Mouse (Mus musculus) left cerebral cortex, postnatal 25 days (tissue): ENCODE measurements around the gene Robo4. TPM values are rescaled to one million over a fixed set of nuclear protein-coding genes. Genes with fewer than 3 reads are reported as not detected.

Experiments
- DNase-seq, 2 experiments: peaks; one replicate each; pipeline ENCODE4 v3.0.0; 2022; ENCODE audit warnings: low spot score in 2 of 2, mixed read lengths in 1 of 2
- intact Hi-C: fragments of 180-260 bp; cut with DNase I; formaldehyde crosslinking; loops from one replicate; pipeline ENCODE4 v1.15.1; 2025
- total RNA-seq, 2 experiments: library from RNA; stranded (reverse); gene quantifications; 2 replicates each; pipeline ENCODE4 v1.2.3; 2021

Robo4 gene
- total RNA-seq, 2 experiments from 2014 or later, result 6.7 to 7.3 TPM

DNA sequence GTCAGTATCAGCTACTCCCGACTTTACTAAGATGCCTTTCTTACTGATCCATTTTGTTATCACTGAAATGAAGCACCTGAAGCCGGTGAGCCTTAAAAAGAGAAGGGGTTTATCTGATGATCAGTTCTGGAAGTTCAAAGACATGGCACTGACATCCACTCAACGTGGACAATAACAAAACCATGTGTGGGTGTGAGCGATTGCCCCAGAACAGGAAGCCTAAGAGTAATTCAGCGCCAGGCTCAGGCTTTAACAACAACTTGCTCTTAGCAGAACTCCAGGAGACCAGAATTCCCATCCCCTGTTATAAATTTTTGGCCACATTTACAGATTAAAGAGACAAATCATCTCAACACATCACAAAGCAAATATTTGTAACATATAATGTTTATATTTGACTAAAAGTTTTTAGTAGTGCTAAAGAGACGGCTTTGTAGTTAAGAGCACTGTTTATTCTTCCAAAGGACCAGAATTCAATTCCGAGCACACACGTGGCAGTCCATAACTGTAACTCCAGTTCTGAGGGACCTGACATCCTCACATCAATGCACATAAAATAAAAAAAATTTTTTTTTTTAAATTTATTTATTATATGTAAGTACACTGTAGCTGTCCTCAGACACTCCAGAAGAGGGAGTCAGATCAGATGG, 8.1 kb upstream of the Robo4 start:
- intact Hi-C loops, result no loop called here
- DNase-seq, result no peak

DNA sequence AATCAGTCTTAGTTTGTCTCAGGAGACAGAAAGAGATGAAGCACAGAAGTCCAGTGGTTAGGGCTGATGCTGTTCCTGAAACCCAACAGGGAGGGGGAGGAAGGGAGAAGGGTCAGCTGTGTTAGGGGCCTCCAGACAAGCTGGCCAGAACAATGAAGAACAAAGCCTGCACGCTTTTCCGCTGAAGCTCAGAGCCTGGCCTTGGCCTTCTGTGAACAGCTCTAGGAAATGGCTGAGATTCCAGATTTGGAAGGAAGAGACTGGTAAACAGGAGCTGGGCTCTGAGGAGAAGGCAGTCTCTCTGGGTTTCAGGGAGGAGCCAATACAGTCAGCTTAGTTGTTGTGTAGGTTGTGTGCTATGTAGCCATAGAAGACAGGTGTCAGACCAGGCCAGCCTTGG, 1.1 kb upstream of the Robo4 start:
- intact Hi-C loops, result no loop called here

DNA sequence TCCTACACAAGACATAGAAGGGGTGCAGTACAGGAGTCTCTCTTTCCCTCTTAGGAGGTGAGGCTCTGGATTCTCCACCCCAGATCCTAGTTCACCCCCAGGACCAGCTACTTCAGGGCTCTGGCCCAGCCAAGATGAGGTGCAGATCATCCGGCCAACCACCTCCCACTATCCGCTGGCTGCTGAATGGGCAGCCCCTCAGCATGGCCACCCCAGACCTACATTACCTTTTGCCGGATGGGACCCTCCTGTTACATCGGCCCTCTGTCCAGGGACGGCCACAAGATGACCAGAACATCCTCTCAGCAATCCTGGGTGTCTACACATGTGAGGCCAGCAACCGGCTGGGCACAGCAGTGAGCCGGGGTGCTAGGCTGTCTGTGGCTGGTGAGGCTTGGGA, 804 bp downstream of the Robo4 start:
- intact Hi-C loops, result no loop called here
- DNase-seq, result no peak

More for the DNA sequence above, 1.1 kb upstream of the Robo4 start:
- DNase-seq, result no peak

DNA sequence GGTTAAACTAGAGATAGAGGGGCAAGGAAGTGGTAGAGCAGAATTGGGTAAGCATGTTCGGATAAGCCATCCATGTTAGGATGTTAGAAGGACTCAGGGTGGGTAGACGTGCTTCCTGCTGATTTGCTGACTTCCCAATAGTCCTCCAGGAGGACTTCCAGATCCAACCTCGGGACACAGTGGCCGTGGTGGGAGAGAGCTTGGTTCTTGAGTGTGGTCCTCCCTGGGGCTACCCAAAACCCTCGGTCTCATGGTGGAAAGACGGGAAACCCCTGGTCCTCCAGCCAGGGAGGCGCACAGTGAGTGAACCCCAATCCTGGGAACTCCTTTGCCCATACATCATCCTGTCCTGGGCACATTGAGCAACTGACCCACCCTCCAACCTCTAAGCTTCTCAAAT, 1.3 kb downstream of the Robo4 start:
- intact Hi-C loops, result no loop called here
- DNase-seq, result no peak

DNA sequence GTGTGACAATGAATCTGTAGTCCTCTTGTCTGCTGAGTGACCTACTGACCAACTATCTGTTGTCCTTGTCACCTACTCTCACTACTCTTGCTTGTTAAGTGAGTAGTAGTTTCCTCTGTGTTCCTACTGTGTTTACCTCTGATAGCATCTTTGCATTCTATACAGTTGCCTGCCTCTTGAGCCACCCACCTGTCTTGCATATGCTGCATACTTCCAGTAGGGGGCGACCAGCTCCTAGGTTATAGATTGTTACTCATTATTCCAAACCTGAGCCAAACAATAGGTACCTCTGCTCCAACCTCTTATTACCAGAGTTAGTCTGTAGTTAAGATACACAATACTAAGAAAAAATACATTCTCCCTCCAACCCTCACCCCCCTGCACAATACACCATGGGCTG, 4.7 kb downstream of the Robo4 start:
- intact Hi-C loops, result no loop called here

DNA sequence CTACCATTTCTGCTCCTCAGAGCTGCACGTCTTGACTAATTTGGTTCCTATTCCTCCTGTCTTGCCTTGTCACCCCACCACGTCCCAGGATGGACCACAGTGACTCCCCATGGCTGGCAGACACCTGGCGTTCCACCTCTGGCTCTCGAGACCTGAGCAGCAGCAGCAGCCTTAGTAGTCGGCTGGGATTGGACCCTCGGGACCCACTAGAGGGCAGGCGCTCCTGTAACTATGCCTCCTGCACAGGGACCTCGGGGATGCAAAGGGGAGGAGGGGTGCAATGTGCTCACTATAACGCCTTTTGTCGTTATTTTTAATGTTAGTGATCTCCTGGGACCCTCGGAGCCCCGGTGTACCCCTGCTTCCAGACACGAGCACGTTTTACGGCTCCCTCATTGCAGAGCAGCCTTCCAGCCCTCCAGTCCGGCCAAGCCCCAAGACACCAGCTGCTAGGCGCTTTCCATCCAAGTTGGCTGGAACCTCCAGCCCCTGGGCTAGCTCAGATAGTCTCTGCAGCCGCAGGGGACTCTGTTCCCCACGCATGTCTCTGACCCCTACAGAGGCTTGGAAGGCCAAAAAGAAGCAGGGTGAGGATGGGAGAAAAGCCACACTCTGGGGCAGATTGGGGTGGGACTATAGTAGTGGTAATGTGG, 6.3 kb downstream of the Robo4 start:
- intact Hi-C loops, result no loop called here
- DNase-seq, result no peak

More for the DNA sequence above, 4.7 kb downstream of the Robo4 start:
- peak in 1 of 2 experiments; percentile 38 for DNase-seq

DNA sequence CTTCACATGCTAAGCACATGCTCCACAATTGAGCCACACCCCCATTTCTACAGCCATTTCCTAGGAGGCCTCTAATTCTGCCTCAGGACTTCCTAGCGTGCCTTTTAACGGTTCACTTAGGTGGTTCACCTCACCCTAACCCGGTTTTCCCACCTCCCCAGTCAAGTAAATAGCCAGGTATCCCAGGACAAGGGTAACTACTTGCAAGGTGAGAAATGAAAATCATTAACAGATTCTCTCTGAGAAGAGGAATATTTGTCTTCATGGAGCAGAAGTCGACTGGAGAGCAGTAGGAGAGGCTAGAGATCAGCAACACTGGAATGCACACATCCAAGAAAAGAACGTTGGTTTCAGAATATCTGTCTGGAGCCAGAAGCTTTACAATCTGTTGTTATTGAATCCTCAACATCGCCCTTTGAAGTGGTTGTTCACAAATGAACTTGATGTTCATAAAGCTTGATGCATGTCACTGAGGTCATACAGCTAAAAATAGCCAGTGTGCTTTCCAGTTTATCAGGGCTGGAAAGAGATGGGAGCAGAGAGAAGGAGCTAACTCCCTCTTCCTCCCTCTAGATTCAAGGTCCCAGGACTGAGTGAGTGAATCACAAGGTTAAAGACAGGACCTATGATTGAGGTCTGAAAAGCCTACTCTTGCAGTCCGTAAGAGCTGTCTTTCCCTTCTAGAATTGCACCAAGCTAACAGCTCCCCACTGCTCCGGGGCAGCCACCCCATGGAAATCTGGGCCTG, 8.2 kb downstream of the Robo4 start:
- intact Hi-C loops, result no loop called here
- no peak for DNase-seq

DNA sequence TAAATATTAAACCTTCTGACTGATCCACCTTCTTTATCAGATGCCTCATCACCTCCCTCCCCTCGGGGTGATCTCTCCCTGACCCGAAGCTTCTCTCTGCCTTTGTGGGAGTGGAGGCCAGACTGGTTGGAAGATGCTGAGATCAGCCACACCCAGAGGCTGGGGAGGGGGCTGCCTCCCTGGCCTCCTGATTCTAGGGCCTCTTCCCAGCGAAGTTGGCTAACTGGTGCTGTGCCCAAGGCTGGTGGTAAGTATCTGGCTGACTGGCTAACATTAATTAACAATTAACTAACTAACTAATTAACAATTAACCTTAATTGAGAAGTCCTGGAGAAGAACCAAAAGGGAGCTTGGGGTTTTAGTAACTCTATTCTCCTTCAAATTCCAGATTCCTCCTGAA, 11.3 kb downstream of the Robo4 start:
- DNase-seq, result no peak
- intact Hi-C loops, result no loop called here

DNA sequence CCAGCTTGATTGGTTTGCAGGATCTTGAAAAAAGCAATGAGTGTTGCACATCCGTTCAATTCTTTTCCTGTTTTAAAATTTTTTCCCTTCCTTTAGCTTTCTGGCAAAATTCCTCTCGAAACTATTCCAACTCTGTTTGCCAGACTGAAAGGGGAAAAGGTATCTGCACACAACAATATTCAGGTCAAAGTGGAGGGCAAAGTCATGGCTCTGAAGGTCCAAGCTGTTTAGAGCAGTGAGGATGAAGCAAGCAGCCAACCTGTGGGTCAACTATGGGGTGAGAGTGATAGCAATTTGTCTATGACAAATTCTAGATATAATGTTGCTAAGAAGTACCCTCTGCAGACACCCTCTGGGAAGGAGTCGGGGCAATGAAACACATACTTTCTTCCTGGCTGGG, 13.0 kb downstream of the Robo4 start:
- intact Hi-C loops, result no loop called here
- DNase-seq, result no peak

DNA sequence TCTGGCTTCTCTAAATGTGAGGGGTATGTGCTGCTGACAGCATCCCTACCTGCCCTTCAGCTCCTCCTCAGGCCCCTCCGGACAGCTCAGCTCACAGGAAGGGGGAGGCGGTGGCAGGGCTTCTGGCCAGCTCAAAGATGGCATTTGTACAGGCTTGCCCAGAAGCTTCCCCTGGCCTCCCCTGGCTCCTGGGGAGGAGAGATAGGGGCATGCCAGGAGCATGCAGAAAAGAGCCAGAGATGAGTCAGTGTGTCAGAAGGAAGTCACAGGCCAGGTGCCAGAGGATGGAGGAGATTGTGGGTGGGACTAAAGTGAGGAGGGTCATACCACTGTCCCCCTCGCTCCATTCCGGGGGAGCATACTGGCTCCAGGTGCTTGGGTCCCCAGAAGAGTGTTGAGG, 17.1 kb downstream of the Robo4 start:
- intact Hi-C loops, result no loop called here
- DNase-seq, result no peak

DNA sequence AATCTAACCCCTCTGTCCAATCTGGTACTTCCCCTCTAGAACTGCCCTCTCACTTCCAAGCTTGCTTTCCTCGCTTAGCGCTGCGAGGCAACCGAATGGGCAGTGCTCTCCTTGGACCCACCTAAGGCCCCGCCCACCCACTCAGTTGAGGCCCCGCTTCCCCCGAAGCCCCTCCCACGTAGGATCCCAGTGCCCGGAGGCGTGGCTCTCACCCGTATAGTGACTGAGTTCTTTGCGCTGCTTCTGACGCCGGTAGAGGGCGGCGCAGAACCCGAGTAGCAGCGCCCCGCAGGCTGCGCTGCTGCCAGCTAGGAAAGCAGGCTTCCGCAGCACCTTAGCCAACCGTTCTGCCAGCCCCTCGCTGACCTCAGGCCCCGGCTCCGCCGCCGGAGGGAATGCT, 19.0 kb downstream of the Robo4 start:
- intact Hi-C loops, result no loop called here
- peak; percentile 67 to 72 for DNase-seq

DNA sequence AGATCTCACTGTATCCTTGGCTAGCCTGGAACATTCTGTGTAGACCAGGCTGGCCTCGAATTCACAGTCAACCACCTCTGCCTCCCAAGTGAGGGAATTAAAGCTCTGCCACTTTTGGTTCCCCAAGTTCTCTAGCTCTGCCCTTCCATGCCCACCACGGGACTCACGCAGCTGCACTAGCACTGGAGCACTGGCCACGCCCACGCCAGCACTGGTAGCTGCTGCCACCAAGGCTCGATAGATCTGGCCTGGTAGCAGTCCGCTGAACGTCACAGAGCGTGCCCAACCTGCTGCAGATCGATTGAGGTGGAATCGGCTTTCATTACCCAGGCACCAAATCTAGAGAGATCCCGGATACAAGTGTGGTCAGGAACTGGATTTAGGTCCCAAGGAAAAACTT, 19.5 kb downstream of the Robo4 start:
- DNase-seq, result no peak
- intact Hi-C loops, result no loop called here

DNA sequence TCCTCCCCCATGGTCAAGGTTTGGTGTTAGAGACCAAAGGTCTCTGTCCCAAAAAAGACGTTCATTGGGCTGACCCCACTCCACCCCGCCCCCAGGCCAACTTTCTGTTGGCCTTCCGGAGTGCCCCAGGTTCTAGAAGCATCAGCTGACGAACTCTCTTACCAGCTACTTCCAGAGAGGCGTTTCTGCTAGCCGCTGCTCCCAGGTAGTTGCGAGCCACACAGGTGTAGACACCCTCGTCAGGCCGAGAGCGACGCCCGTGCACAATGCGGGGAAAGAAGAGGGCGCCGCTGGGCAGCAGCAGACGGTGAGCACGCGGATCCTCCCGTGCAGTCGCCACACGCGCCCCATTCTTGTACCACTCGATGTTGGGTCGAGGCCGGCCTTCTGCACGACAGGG, 27.6 kb downstream of the Robo4 start:
- intact Hi-C loops, result no loop called here
- DNase-seq, result no peak

DNA sequence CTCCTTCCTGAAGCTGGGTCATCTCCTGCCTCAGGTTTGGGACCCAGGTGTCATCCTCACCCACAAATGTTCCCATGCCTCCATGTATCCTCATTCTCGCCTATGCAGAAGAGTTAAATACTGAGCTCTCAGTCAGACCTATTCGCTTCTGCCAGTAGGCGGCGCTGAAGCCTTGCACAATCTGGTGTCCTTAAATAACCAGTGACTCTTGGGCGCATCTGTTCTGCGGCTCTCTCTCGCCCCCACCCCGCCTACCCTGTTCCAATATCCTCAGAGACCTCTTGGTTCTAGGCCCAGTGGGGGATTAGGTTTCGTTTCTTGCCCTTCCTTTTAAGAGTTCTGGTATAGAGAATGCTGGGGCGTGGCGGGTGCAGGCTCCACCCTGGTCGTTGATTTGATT, 28.9 kb downstream of the Robo4 start:
- peak; percentile 91 to 98 for DNase-seq
- intact Hi-C loops, result loop anchor here (2.0 to 5.0 kb wide), 4 partner anchors 30 to 502 kb away; no protein-coding TSS in a partner anchor

DNA sequence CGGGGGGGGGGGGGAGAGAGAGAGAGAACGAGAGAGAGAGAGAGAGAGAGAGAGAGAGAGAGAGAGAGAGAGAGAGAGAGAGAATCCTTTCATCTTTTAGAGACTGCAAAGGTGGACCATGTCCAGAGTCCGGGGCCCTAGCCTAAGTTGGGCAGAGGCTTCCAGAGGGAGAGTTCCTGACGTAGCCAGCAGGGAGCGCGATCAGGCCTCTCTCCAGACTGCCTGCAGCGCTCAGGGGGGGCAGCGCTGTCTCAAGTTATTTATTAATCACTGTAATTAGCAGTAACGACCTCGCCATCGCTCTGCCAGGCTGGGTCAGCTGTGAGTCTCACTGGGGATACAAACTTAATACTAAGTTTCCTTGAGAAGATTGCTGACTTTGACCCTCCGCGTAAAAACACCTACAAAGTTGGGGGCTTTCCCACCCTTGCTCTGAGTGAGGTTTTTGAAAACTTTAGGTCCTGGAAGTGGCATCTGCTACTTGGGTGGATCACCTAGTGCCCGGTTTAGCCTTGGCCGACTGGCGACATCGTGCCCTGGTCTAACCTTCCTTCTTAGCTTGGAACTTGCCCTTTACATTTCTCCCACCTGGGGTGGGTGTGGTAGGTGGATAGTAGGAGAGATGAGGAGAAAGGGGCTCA, 30.4 kb downstream of the Robo4 start:
- intact Hi-C loops, result loop anchor here (5.0 kb wide), 1 partner anchor 500 kb away; no protein-coding TSS in a partner anchor
- DNase-seq, result peak in 1 of 2 experiments; percentile 70

DNA sequence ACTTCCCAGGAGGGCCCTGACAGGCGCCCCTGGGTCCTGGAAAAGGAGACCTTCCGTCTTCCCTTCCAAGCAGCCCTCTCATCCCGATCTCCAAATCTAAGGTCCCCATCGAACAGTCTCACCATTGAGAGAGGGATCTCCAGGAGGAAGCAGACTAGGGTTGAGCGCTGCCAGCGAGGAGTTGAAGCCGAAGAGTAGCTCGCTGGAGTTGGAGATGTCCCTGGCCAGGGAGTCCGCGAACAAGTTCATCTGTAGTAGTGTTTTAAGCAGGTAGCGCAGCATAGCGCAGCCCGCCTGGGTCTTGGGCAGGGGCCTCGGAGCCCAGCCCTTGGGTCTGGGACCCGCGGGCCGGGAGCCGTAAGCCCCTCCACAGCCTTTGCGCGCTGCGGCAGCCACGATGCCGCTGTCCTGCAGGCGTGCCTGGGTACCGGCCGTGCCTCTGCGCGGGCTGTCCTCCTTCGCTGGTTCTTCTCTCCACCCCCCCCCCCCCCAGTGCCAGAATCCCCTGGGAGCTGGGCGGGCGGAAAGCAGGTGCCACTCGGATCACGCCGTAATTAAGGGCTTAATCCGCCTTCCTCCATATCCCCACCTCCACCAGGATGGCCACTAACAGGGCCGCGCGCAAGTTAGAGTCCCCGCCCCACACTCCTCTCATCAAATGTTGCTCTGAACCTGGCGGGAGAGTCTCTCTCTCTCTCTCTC, 31.2 kb downstream of the Robo4 start, which contains the start of gene Robo3:
Gene Robo3 (minus strand): TSS at position 527 of the 702 bp plus-strand sequence.
- intact Hi-C loops, result loop anchor here (5.0 kb wide), 1 partner anchor 499 kb away; no protein-coding TSS in a partner anchor
- no peak for DNase-seq

DNA sequence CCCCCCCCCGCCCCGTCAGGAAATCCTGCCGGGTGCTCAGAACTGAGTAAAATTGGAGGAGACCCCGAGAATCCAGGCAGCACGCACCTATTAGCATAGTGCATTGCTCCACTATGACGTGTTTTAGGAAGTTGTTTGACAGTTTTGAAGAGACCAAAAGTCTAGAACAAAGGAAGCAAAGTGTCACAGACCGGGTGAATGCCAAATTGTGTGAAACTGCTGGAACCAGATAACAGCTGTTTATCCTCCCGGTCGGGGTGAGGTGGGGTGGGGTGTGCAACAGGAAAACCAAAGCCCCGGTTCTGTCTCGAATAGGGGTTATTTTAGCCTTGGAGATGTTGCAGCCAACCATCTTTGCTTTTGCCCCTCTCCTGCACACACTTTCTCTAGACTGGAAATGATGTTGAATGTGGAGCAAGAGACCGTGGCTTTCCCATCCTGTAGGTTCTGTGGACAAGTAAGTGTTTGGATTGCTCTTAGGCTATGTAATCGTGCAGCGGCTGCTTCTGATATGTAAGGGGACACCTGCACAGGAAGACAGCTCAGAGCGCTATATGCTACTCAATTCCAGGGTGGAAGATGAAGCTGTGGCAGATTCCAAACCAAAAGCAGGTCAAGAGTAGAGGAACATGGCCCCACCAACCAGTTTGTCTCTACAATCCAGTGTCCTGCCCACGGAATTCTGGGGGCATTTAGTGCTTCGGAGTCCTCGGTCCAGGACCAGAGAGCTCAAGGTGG, 32.3 kb downstream of the Robo4 start:
- intact Hi-C loops, result loop anchor here (5.0 kb wide), 1 partner anchor 498 kb away; no protein-coding TSS in a partner anchor

DNA sequence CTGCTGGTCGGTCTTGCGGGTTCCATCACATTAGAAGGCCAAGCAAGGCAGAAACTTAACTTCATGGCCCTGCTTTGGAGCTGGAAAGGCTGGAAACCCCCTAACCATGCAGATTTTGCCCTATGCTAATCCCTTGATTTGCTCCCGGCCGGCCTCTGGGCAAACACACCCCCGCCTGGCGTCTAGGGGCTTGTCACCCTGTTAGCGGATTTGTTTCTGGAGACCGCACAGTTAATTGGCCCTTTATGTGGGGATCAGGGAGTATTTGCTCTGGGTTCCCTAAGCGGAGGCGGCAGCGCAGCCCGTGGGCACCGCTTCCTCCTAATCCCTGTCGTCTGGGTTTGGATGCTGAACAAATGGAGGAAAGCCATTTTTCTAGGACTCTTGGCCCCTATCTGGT, 33.2 kb downstream of the Robo4 start:
- no peak for DNase-seq
- intact Hi-C loops, result loop anchor here (5.0 kb wide), 1 partner anchor 497 kb away; no protein-coding TSS in a partner anchor

More for the DNA sequence above, 32.3 kb downstream of the Robo4 start:
- DNase-seq, result no peak

DNA sequence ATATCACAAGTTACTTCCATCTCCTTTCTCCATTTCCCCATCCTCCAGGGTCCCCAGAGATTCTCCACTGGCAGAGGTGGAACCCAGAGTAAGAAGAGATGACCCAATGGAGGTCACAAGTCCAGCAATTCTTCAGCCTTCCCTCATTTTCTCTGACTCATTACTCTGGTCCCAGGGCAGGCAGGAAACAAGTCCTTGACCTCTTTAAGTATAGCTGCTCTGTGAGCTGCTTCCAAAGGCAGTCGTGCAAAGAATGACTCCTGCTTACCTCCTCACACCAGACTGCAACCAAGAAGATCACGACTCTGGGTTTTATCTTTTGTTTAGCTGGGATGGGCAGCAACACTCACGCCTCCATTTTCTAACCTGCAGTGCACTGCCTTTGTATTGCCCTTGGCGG, 33.9 kb downstream of the Robo4 start:
- DNase-seq, result no peak
- intact Hi-C loops, result no loop called here
